Mouse (Mus musculus) spleen, adult 2 months (tissue): ENCODE measurements at regions not wholly inside any gene's neighbourhood (a gene's known extent, or its start where the extent isn't known, plus 50 kb on each side); places are given as distances from the start of the nearest gene placed in this dataset.

ENCODE experiments used
- CTCF ChIP-seq: fragments of 200-500 bp; IDR thresholded peaks from 2 replicates; pipeline ENCODE4 v1.5.1; 2011; ENCODE audit warnings: mild to moderate bottlenecking, inconsistent platforms; ENCODE audit not compliant: insufficient read depth, insufficient read length, insufficient replicate concordance; ENCODE audit errors: extremely low read depth
- POLR2A ChIP-seq: fragments of 200-500 bp; IDR thresholded peaks from 2 replicates; pipeline ENCODE4 v1.6.1; 2011; ENCODE audit warnings: low read depth, low read length, inconsistent platforms

DNA sequence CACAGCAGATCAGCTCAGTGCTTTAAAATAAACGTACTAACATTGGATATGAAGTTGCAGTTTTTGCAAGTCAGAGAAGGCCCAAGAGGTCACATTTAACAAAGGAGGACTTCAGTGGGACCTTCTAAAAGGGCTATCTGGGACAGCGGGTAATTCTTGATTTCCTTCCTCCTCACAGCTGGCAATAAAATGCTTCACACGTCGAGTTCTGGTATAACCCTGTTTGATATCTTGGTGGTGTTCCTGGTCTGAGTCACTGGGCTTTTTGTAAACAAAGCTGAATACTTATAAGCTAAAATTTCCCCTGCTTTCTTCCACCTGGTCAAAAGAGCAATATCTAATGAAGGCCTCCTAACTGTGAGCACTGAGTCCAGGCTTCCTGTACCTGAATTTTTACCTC is 187.9 kb downstream of the Rnd3 start:
- TF ChIP-seq CTCF (no peak), POLR2A (no peak)
